Mouse (Mus musculus) stomach, embryonic 16.5 days (tissue): Measurements from ENCODE around the gene Sema3a. TPM values are rescaled to one million over a fixed set of nuclear protein-coding genes. Genes with fewer than 3 reads are reported as not detected.

Experiments used
- ATAC-seq: fragments of 200-750 bp; cut with Nextera tagmentation; 2 replicates; pipeline ENCODE4 v1.8.0; 2017; ENCODE audit warnings: moderate number of reproducible peaks, moderate TSS enrichment; ENCODE audit not compliant: insufficient read depth, low FRiP score
- H3K27ac ChIP-seq: fragments of 300-500 bp; sonication (generic); 2 replicates; pipeline ENCODE4 v1.5.1; 2014; ENCODE audit warnings: low read length
- H3K27me3 ChIP-seq: fragments of 300-500 bp; sonication (generic); 2 replicates; pipeline ENCODE4 v1.6.1; 2014; ENCODE audit warnings: low read length, control low read depth, mixed read lengths; ENCODE audit not compliant: control insufficient read depth, insufficient read depth
- H3K36me3 ChIP-seq: fragments of 300-500 bp; sonication (generic); 2 replicates; pipeline ENCODE4 v1.6.1; 2014; ENCODE audit warnings: low read length; ENCODE audit not compliant: control insufficient read depth, insufficient read depth
- H3K4me1 ChIP-seq: fragments of 300-500 bp; sonication (generic); 2 replicates; pipeline ENCODE4 v1.6.1; 2014; ENCODE audit warnings: low read length, control low read depth, mixed read lengths; ENCODE audit not compliant: control insufficient read depth, insufficient read depth
- H3K4me2 ChIP-seq: fragments of 300-500 bp; sonication (generic); 2 replicates; pipeline ENCODE4 v1.6.1; 2014; ENCODE audit warnings: low read depth, low read length, mixed read lengths
- H3K4me3 ChIP-seq: fragments of 300-500 bp; sonication (generic); replicated peaks from 2 replicates; pipeline ENCODE4 v1.5.1; 2014; ENCODE audit warnings: mild to moderate bottlenecking, low read length
- H3K9ac ChIP-seq: fragments of 300-500 bp; sonication (generic); 2 replicates; pipeline ENCODE4 v1.6.1; 2014; ENCODE audit warnings: low read length
- H3K9me3 ChIP-seq: fragments of 300-500 bp; sonication (generic); replicated peaks from 2 replicates; pipeline ENCODE4 v1.6.1; 2016; ENCODE audit warnings: low read length, control low read depth; ENCODE audit not compliant: control insufficient read depth
- WGBS: fragments of 180-500 bp; shearing (Covaris S2); extraction: QIAGEN DNeasy Blood & Tissue Kit; methylation state at CpG from one replicate; pipeline ENCODE4 v1.1.7; 2014; 5-methylcytosine and 5-hydroxymethylcytosine counted together
- polyA plus RNA-seq: library from polyadenylated mRNA; unstranded; fragments of >200 nt; fragmentation: Nextera tagmentation; extraction: Ambion mirVana; gene quantifications from 2 replicates; pipeline ENCODE4 v1.2.1, GENCODE M21; 2015

The Sema3a gene
- polyA plus RNA-seq, 1 experiment from 2014 or later, result 22.9 TPM

DNA sequence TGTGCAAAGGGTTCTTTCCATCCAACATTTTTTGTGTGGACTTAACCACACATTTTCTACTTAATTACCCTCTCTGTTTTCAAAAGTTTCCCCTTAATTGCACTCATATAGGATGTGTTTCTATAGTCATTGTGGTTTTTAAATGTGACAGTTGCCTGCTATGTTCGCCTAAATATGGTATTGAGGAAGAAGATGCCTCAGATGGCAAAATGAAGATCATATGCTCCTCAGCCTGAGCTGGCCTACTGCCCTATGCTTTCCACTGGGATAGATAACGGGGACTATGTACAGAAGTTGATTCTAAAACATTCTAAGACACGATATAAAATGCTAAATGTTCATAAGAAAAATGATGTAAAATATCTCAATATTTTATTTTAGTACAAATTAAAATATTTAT is 138.3 kb downstream of the Sema3a start:
- H3K4me3 ChIP-seq, result no peak overlapping the region
- no peaks in the 10 kb centered on the region for H3K4me1 ChIP-seq
- ATAC-seq, result no peak
- H3K9ac ChIP-seq, result no peak overlapping the region
- WGBS, result 78% methylated on average over 3 of the region's 3 CpGs
- no peaks in the 10 kb centered on the region for H3K27me3 ChIP-seq
- H3K27ac ChIP-seq, result no peak overlapping the region
- no peaks in the 10 kb centered on the region for H3K9me3 ChIP-seq
- no peak overlapping the region for H3K4me2 ChIP-seq
- no peaks in the 10 kb centered on the region for H3K36me3 ChIP-seq

DNA sequence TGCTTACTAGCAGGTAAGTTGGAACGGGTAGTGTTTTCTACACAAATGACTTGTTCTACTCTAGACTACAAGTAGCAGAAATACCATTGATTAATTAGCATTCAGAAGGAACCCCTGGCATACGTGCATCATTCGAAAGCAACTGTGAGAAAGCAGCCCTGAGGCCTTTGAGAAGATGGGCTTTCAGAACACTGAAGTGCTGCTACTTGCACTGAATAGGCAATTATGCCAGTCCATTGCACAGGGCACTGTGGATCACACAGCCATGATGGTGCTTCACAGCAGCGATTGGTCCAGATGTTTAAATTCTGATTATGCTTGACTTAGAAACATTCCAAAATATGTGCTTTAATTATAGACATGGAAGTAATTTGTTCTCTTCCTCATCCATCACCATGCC is 187.5 kb downstream of the Sema3a start:
- Histone ChIP-seq H3K9ac (no peak overlapping the region), H3K27ac (no peak overlapping the region), H3K4me2 (no peak overlapping the region), H3K4me1 (no peaks in the 10 kb centered on the region), H3K9me3 (no peaks in the 10 kb centered on the region), H3K4me3 (no peak overlapping the region), H3K36me3 (no peaks in the 10 kb centered on the region), H3K27me3 (no peaks in the 10 kb centered on the region)
- ATAC-seq, result no peak
- WGBS, result 70% methylated on average over 4 of the region's 4 CpGs

DNA sequence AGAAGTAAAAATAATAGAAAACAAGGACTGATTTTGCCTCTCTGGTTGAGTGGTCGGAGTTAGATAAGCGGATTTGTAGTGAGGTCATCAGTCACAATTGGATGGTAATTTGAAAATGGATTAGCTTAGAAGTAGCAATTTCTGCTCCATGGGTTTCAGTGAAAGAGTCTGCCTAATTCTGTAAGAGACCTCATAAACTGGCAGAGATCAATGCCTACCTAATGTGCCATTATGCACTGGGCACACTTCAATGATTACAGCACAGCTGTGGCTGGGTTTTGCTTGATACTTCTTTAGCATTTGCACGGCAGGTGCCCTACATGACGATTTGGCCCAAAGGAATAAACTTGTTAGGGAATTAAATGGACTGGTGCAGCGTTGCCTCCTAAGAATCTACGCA is 188.8 kb downstream of the Sema3a start:
- Histone ChIP-seq H3K27ac (no peak overlapping the region), H3K27me3 (no peaks in the 10 kb centered on the region), H3K4me3 (no peak overlapping the region), H3K4me2 (no peak overlapping the region), H3K4me1 (no peaks in the 10 kb centered on the region), H3K36me3 (no peaks in the 10 kb centered on the region), H3K9me3 (no peaks in the 10 kb centered on the region), H3K9ac (no peak overlapping the region)
- 81% methylated on average over 6 of the region's 6 CpGs for WGBS
- ATAC-seq, result no peak

DNA sequence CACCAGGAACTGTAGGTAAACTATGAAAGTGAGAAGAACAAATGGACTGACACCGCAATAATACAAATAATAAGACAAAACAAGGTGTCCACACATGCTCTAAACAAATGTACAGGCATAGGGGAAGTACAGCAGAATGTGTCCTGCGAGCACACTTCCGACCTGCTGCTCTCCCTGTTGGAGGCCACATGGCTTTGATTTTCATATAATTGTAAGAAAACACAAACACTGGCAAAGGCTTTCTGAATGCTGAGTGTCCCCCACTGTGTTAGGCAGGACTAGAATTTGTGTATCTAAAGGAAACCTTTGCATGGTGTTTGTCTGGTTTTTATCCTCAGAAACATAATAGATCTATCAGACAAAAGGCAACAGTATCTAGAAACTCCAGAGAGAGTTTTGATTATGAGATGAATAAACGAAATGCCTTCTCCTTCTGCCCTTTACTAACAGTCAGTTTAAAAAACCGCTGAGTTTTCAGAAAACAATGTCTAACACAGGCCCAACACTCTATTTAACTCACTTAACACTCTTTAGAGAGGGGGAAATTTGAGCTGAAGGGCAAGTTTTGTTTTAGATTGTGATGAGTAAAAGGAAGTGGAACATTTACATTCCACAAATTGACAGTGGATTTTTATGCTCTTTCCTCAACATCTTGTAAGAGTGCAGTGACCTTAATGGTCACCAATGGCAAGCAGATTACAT is 193.7 kb downstream of the Sema3a start:
- H3K9me3 ChIP-seq, result no peaks in the 10 kb centered on the region
- H3K36me3 ChIP-seq, result no peaks in the 10 kb centered on the region
- H3K4me1 ChIP-seq, result no peaks in the 10 kb centered on the region
- no peak overlapping the region for H3K9ac ChIP-seq
- no peak overlapping the region for H3K27ac ChIP-seq
- no peaks in the 10 kb centered on the region for H3K27me3 ChIP-seq
- 43% methylated on average over 5 of the region's 5 CpGs for WGBS
- H3K4me3 ChIP-seq, result no peak overlapping the region
- H3K4me2 ChIP-seq, result no peak overlapping the region
- ATAC-seq, result no peak

DNA sequence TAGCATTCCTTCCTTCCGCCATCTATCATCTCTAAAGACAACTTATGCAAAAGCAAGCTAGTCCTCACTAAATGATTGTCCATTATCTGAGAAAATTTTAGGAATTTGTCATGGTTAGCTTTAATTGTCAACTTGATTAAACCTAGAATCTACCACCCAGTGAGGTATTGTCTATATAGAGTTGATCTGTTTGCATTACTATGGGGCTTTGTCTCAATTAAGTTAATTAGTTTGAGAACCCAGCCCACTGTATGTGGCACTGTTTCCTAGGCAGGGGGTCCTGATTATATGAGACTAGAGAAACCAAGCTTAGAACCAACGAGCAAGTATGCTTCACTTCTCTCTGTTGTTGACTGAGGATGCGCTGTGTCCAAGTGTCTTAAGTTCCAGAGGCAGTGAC is 194.9 kb downstream of the Sema3a start:
- Histone ChIP-seq H3K36me3 (no peaks in the 10 kb centered on the region), H3K9ac (no peak overlapping the region), H3K27ac (no peak overlapping the region), H3K4me2 (no peak overlapping the region), H3K9me3 (no peaks in the 10 kb centered on the region), H3K4me1 (no peaks in the 10 kb centered on the region), H3K27me3 (no peaks in the 10 kb centered on the region), H3K4me3 (no peak overlapping the region)
- ATAC-seq, result no peak
- 70% methylated on average over 3 of the region's 3 CpGs for WGBS

DNA sequence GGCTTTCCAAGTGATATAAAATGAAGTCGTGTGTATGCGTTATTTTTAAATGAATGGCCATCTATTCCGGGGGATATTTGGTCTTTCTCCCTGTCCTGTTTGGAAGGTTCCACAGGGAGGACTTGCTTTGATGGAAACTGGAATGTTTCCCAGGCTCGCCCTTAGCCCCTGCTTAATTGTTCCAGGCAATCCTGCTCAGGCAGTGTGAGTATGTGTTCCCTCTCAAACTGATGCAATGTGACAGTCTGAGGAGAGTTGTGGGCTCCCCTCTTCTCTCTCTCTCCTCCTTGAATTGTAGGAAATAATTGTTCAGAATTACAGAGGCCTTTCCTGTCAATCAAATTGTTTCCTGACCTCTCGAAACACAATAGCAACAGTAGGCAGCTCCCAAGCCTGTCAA is 202.1 kb downstream of the Sema3a start:
- Histone ChIP-seq H3K9me3 (no peaks in the 10 kb centered on the region), H3K4me2 (no peak overlapping the region), H3K27me3 (no peaks in the 10 kb centered on the region), H3K36me3 (no peaks in the 10 kb centered on the region), H3K4me1 (no peaks in the 10 kb centered on the region), H3K9ac (no peak overlapping the region), H3K27ac (no peak overlapping the region), H3K4me3 (no peak overlapping the region)
- no peak for ATAC-seq
- 67% methylated on average over 5 of the region's 5 CpGs for WGBS

DNA sequence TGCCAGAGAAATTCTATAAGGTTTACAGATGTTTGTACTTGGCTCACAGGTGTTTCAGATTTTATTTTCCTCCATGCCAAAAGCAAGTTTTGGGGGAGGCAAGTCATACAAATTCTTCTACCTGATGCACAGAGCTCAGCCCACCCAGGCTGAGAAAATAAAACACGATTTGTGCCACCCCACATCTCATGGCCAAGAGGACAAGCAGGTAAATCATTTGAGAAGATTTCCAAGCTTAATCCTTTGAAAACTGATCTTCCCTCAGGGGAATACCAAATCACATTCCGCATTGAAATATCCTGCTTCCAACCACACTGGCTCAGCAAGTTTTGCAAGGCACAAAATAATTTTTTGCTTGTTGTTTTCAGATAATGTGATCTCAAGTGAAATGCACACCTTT is 206.2 kb downstream of the Sema3a start:
- ATAC-seq, result no peak
- H3K27ac ChIP-seq, result no peak overlapping the region
- H3K4me3 ChIP-seq, result no peak overlapping the region
- no peaks in the 10 kb centered on the region for H3K36me3 ChIP-seq
- H3K4me2 ChIP-seq, result no peak overlapping the region
- 58% methylated on average over 2 of the region's 2 CpGs for WGBS
- no peaks in the 10 kb centered on the region for H3K27me3 ChIP-seq
- H3K4me1 ChIP-seq, result no peaks in the 10 kb centered on the region
- H3K9me3 ChIP-seq, result no peaks in the 10 kb centered on the region
- H3K9ac ChIP-seq, result no peak overlapping the region

DNA sequence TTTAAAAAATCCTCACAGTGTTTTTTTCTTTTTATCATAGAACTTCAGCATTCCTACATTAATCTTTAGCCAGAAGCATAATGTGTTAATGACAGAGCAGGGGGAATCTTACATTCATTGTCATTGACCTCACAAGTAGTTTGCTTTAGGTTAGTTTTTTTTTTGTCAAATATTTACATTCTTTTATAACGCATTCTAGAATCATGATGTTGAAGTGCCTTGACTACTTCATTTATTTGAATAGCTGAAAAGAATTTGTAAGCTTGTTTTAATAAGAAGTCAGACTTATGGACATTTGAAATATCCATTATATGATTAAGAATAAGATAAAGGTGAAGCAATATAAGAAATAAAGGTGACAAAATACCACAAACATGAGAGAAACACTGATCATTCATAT is 212.5 kb downstream of the Sema3a start:
- H3K27ac ChIP-seq, result no peak overlapping the region
- H3K4me3 ChIP-seq, result no peak overlapping the region
- no peak for ATAC-seq
- H3K9ac ChIP-seq, result no peak overlapping the region
- 22% methylated on average over 1 of the region's 1 CpGs for WGBS
- H3K9me3 ChIP-seq, result no peaks in the 10 kb centered on the region
- no peaks in the 10 kb centered on the region for H3K27me3 ChIP-seq
- H3K4me2 ChIP-seq, result no peak overlapping the region
- H3K36me3 ChIP-seq, result no peaks in the 10 kb centered on the region
- no peaks in the 10 kb centered on the region for H3K4me1 ChIP-seq

DNA sequence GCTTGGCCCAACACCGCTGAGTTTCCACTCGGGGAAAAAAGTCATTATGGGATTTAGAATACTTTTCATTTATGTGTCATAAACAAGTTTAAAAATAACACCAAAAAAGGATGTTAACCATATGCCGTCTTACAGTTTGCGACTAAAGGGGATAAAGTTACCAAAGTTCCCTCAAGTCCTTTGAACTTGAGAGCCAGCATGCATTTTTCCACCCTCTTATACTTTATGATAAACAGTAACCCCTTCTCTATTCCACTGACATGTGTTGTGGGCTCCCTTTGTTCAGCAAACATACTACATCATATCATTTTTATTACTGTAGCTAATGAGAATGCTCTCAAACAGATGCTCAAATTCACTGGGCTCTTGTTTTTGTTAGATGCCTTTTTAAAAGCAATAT is 221.9 kb downstream of the Sema3a start:
- no peak overlapping the region for H3K27ac ChIP-seq
- H3K9ac ChIP-seq, result no peak overlapping the region
- no peak overlapping the region for H3K4me2 ChIP-seq
- H3K4me3 ChIP-seq, result no peak overlapping the region
- no peaks in the 10 kb centered on the region for H3K9me3 ChIP-seq
- 47% methylated on average over 4 of the region's 4 CpGs for WGBS
- no peaks in the 10 kb centered on the region for H3K36me3 ChIP-seq
- no peak for ATAC-seq
- H3K27me3 ChIP-seq, result no peaks in the 10 kb centered on the region
- 0 out of 2 replicates have a peak, but pooled peaks cover 4% of the 10 kb centered on the region for H3K4me1 ChIP-seq
